Mouse (Mus musculus): ENCODE data around the gene Gm11634. TPM values are rescaled to one million over a fixed set of nuclear protein-coding genes. Genes with fewer than 3 reads are reported as not detected.
A peak's percentile ranks its signal among the peaks of the same experiment; 100 is the strongest.

Gm11634 gene
- polyA plus RNA-seq, 1 experiment = not detected

- Histone ChIP-seq H3K4me1 (ENCODE audit: control insufficient read depth, insufficient read depth, low read length) (no peaks in the 10 kb centered on the region; the same call in 1 of the 2 replicates), H3K4me3 (ENCODE audit: insufficient read depth, low read depth, low read length) (peak overlapping the region; percentile 92), H3K36me3 (ENCODE audit: control insufficient read depth, insufficient read depth, low read length) (no peaks in the 10 kb centered on the region; the same call in 1 of the 2 replicates), H3K27me3 (replicated peaks; ENCODE audit: control insufficient read depth, insufficient read depth, low read length) (no peaks in the 10 kb centered on the region), H3K27ac (ENCODE audit: insufficient read depth, low read depth, low read length) (peak overlapping the region; percentile 100)
- TF ChIP-seq POLR2A (IDR thresholded peaks at IDR 0.05; ENCODE audit: low read depth, low read length) (peak; percentile 85), CTCF (conservative IDR thresholded peaks at IDR 0.05; ENCODE audit: insufficient read depth, insufficient read length, low read depth, low read length) (no peak)
- peak; percentile 100 for DNase-seq
- WGBS = under 1% methylated on average over 37 of the region's 37 CpGs
Measured at GRCm38 (mm10) chr11:101552476-101553300, 46.4 kb downstream of the Gm11634 start.

DNA sequence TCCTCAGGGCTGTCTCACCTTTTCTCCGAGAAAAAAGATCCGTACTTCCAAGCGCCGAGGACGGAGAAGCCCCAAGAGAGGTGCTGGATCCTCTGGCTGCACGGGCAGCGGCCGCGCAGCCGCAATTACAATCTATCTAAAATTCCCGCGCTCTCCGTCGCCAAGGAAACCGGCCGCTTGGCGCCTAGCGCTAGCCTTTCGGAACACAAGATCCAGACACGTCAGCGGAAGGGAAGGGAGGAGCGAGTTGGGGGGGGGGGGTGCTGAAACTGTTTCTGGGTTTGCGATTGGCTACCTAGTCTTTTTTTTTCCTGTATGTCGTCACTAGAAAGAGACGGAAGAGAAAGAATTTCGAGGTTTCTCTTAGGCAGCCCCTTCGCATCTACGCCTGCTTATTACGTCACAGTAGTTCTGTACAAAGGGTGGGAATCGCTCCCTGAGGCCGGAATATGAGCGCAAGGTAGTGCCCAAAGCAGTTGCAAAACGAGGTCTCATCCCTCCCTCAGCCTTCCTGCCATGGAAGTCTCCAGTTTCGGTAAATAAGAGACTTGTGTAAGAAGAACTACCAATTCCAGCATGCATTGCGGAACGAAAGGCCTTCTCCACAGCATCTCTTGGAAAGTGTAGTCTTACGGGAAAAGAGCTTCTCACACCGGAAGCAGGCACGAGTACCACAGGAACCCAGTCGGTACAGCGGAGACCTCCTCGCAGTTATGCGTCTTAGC is 47.1 kb downstream of the Gm11634 start, which contains the start of the genes Brca1 and Nbr1:
Gene Brca1, minus strand, starts transcription at position 205 of the 725 bp plus-strand sequence.
Gene Nbr1, plus strand, starts transcription at position 399 of the 725 bp plus-strand sequence.
- Histone ChIP-seq H3K4me3 (ENCODE audit: insufficient read depth, low read depth, low read length) (peak within 1 kb of the TSS; percentile 92), H3K27ac (ENCODE audit: insufficient read depth, low read depth, low read length) (peak within 1 kb of the TSS; percentile 100), H3K27me3 (replicated peaks; ENCODE audit: control insufficient read depth, insufficient read depth, low read length) (no peaks in the 10 kb centered on the region), H3K4me1 (ENCODE audit: control insufficient read depth, insufficient read depth, low read length) (no peaks in the 10 kb centered on the region; the same call in 1 of the 2 replicates), H3K36me3 (ENCODE audit: control insufficient read depth, insufficient read depth, low read length) (no peaks in the 10 kb centered on the region; the same call in 1 of the 2 replicates)
- WGBS = under 1% methylated on average over 43 of the region's 43 CpGs
- no peak for TF ChIP-seq CTCF (conservative IDR thresholded peaks at IDR 0.05; ENCODE audit: insufficient read depth, insufficient read length, low read depth, low read length)
- no peak for TF ChIP-seq POLR2A (IDR thresholded peaks at IDR 0.05; ENCODE audit: low read depth, low read length)
- DNase-seq = peak; percentile 95

GRCm38 (mm10) chr11:101548526-101548925 is 50.5 kb downstream of the Gm11634 start:
- TF ChIP-seq CTCF (conservative IDR thresholded peaks at IDR 0.05; ENCODE audit: insufficient read depth, insufficient read length, low read depth, low read length) (no peak), POLR2A (IDR thresholded peaks at IDR 0.05; ENCODE audit: low read depth, low read length) (no peak)
- Histone ChIP-seq H3K27ac (ENCODE audit: insufficient read depth, low read depth, low read length) (no peak overlapping the region), H3K4me3 (ENCODE audit: insufficient read depth, low read depth, low read length) (no peak overlapping the region), H3K36me3 (ENCODE audit: control insufficient read depth, insufficient read depth, low read length) (no peaks in the 10 kb centered on the region), H3K4me1 (ENCODE audit: control insufficient read depth, insufficient read depth, low read length) (no peaks in the 10 kb centered on the region; the same call in 1 of the 2 replicates), H3K27me3 (replicated peaks; ENCODE audit: control insufficient read depth, insufficient read depth, low read length) (no peaks in the 10 kb centered on the region)
- no peak for DNase-seq

DNA sequence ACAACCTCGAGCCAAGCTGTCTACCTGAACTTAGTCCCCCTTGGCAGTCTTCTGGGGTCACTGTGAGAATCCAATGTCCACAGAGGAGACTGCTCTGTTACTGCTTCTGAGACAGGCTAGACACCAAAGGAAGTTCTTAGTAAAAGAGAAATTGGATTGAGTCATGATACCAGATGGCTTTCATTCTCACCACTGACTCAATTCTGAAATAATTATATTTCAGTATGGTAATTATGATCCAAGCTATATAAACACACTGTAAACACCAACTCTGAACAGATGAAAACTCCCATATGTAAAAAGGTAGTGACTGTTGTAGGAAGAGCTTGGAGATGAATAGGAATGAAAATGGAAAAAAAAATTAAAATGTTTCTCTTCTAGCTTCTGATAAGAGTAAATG is 54.9 kb downstream of the Gm11634 start:
- H3K4me3 ChIP-seq (ENCODE audit: insufficient read depth, low read depth, low read length) = no peak overlapping the region
- 46% methylated on average over 1 of the region's 1 CpGs for WGBS
- H3K27ac ChIP-seq (ENCODE audit: insufficient read depth, low read depth, low read length) = no peak overlapping the region
- no peaks in the 10 kb centered on the region for H3K4me1 ChIP-seq (ENCODE audit: control insufficient read depth, insufficient read depth, low read length)
- peak; percentile 31 for DNase-seq
- H3K27me3 ChIP-seq (replicated peaks; ENCODE audit: control insufficient read depth, insufficient read depth, low read length) = no peaks in the 10 kb centered on the region
- H3K36me3 ChIP-seq (ENCODE audit: control insufficient read depth, insufficient read depth, low read length) = no peaks in the 10 kb centered on the region
- TF ChIP-seq CTCF (conservative IDR thresholded peaks at IDR 0.05; ENCODE audit: insufficient read depth, insufficient read length, low read depth, low read length) (no peak), POLR2A (IDR thresholded peaks at IDR 0.05; ENCODE audit: low read depth, low read length) (no peak)

Other genes starting within 250 kb of the Gm11634 start
- 322 and 349 TPM in 2 replicates for gene G6pc, start 231.7 kb downstream of the Gm11634 start, polyA plus RNA-seq (2012; rRNA removed)
- gene Aarsd1, start 181.6 kb downstream of the Gm11634 start, polyA plus RNA-seq (2012; rRNA removed) = 26.3 and 29.2 TPM in 2 replicates
- 0.92 and 1.6 TPM in 2 replicates for gene Gm27029, start 174.5 kb downstream of the Gm11634 start, polyA plus RNA-seq (2012; rRNA removed)
- 24.7 and 27.6 TPM in 2 replicates for gene Rundc1, start 174.2 kb downstream of the Gm11634 start, polyA plus RNA-seq (2012; rRNA removed)
- 4.6 and 6.0 TPM in 2 replicates for gene Ptges3l, start 173.9 kb downstream of the Gm11634 start, polyA plus RNA-seq (2012; rRNA removed)
- 408 and 409 TPM in 2 replicates for gene Rpl27, start 157.0 kb downstream of the Gm11634 start, polyA plus RNA-seq (2012; rRNA removed)
- 25.6 and 29.6 TPM in 2 replicates for gene Ifi35, start 150.8 kb downstream of the Gm11634 start, polyA plus RNA-seq (2012; rRNA removed)
- gene Rnd2, start 134.3 kb downstream of the Gm11634 start, polyA plus RNA-seq (2012; rRNA removed) = 14.1 and 15.3 TPM in 2 replicates
- gene Vat1, start 133.0 kb downstream of the Gm11634 start, polyA plus RNA-seq (2012; rRNA removed) = 59.2 and 62.5 TPM in 2 replicates
- gene Brca1, start 47.3 kb downstream of the Gm11634 start, polyA plus RNA-seq (2012; rRNA removed) = 0.12 and 0.16 TPM in 2 replicates
- 107 and 134 TPM in 2 replicates for gene Nbr1, start 47.1 kb downstream of the Gm11634 start, polyA plus RNA-seq (2012; rRNA removed)
- gene Tmem106a, start 17.0 kb downstream of the Gm11634 start, polyA plus RNA-seq (2012; rRNA removed) = 392 and 429 TPM in 2 replicates
- 41.0 and 45.7 TPM in 2 replicates for gene Rdm1, start 27.9 kb upstream of the Gm11634 start, polyA plus RNA-seq (2012; rRNA removed)
- 23.1 and 27.2 TPM in 2 replicates for gene Arl4d, start 66.3 kb upstream of the Gm11634 start, polyA plus RNA-seq (2012; rRNA removed)
- 9.8 and 10.6 TPM in 2 replicates for gene Dhx8, start 133.7 kb upstream of the Gm11634 start, polyA plus RNA-seq (2012; rRNA removed)
- 1.1 and 1.3 TPM in 2 replicates for gene Etv4, start 186.1 kb upstream of the Gm11634 start, polyA plus RNA-seq (2012; rRNA removed)